Mouse (Mus musculus): ENCODE data around the gene Wdfy3. TPM values are rescaled to one million over a fixed set of nuclear protein-coding genes. Genes with fewer than 3 reads are reported as not detected.

The Wdfy3 gene
- total and polyA plus RNA-seq, 2 experiments, result 14.4 to 17.0 TPM

DNA sequence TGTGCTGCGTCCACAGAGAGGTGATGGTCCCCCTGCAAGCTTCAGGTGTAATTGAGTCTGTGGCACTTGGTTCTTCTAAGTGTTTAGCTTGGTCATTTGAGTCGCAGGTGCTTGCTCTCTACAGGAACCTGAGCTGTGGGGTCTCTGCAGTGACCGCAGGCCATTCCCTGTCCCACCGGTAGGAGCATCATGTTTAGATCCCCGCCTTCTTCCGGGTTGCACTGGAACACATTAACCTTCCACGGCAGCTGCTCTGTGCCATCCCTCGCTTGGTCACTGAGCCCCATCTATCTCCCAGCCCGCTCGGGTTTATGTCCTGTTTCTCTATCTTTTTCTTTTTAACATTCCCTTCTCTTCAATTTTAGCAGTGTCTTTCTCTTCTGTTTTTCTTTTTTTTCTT, 250.5 kb downstream of the Wdfy3 start:
- no peaks in the 10 kb centered on the region for H3K36me3 ChIP-seq (ENCODE audit: control insufficient read depth, insufficient read depth, low read length)

DNA sequence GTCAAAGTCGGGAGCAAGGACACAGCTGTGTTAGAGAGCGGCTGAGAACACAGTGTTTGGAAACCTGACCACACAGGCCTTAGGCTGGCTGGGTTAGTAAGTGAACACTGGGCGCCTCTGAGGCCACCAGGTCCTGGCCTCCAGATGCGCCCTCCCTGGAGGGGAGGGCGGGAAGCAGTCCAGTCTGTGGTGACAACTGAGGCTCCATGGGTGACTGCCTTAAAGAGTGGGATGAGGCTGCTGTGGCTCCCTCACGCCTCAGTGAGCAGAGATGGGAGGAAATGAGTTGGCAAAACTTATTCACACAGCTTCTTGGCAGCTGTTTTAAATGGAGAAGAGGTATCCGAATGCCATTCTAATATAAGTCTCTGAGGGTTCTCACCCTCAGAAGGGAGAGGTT, 252.9 kb downstream of the Wdfy3 start:
- no peak for TF ChIP-seq POLR2A (IDR thresholded peaks at IDR 0.05; ENCODE audit: extremely low read depth, insufficient read depth, low read length)
- TF ChIP-seq CTCF (IDR thresholded peaks at IDR 0.05; ENCODE audit: low read depth, low read length), result no peak
- Histone ChIP-seq H3K27ac (replicated peaks; ENCODE audit: insufficient read depth, low read depth, low read length) (no peak overlapping the region), H3K4me3 (ENCODE audit: insufficient read depth, low read depth, low read length) (no peak overlapping the region), H3K27me3 (ENCODE audit: control insufficient read depth, insufficient read depth, low read length) (peaks cover 2% of the 10 kb centered on the region; the same call in 1 of the 2 replicates), H3K4me1 (ENCODE audit: control insufficient read depth, insufficient read depth, low read length) (no peaks in the 10 kb centered on the region), H3K79me2 (ENCODE audit: control insufficient read depth, insufficient read depth, low read length) (no peaks in the 10 kb centered on the region), H3K36me3 (ENCODE audit: control insufficient read depth, insufficient read depth, low read length) (no peaks in the 10 kb centered on the region), H3K9ac (ENCODE audit: low read depth, low read length) (no peak overlapping the region)
- WGBS, result 67% methylated on average over 7 of the region's 7 CpGs
- no peak for DNase-seq (ENCODE audit: extremely low read depth, low read depth, low spot score)

More for the DNA sequence above, 250.5 kb downstream of the Wdfy3 start:
- Histone ChIP-seq H3K79me2 (ENCODE audit: control insufficient read depth, insufficient read depth, low read length) (no peaks in the 10 kb centered on the region), H3K4me1 (ENCODE audit: control insufficient read depth, insufficient read depth, low read length) (no peaks in the 10 kb centered on the region), H3K27me3 (ENCODE audit: control insufficient read depth, insufficient read depth, low read length) (0 out of 2 replicates have a peak, but pooled peaks cover 2% of the 10 kb centered on the region), H3K9ac (ENCODE audit: low read depth, low read length) (no peak overlapping the region), H3K27ac (replicated peaks; ENCODE audit: insufficient read depth, low read depth, low read length) (no peak overlapping the region), H3K4me3 (ENCODE audit: insufficient read depth, low read depth, low read length) (no peak overlapping the region)
- WGBS, result 52% methylated on average over 10 of the region's 10 CpGs
- no peak for TF ChIP-seq CTCF (IDR thresholded peaks at IDR 0.05; ENCODE audit: low read depth, low read length)
- no peak for TF ChIP-seq POLR2A (IDR thresholded peaks at IDR 0.05; ENCODE audit: extremely low read depth, insufficient read depth, low read length)
- DNase-seq (ENCODE audit: extremely low read depth, low read depth, low spot score), result no peak

DNA sequence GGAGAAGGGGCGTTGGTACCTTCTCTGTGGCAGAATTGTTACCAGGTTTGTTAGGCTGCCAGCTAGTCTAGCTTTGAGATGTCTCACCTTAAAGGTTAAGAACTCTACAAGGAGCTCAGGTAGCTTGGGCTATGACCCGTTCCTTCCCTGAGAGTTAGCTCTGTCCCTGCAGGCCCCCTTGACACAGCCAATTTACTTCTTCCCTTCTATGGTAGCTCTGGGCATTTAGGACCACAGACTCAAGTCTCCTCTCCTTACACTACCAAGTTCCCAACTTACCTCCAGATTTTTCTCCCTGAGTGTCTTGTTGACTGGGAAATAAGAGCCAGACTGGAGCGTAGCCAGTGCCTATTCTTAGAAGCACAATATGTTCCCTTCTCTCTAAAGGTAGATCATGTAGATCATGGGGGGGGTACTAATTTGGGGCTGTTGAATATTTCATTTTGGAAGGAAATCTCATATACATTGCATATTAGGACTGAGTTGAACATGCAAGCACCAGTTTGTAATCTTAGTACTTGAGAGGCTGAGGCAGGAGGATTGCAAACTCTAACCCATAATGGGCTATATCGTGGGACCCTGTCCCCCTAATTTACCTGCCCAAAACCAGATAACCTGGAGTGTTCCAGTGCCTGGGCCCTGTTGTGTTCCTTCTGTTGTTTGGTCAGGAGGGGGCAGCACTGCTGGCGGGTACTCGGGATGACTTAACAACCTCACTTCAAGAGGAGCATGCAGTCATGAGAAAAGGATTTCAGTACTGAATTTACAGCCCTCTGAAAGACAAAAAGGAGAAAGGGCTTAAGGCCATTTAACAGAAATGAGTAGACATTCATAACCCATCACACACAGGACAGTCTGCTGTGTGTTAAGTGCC, 258.2 kb downstream of the Wdfy3 start:
- Histone ChIP-seq H3K4me1 (ENCODE audit: control insufficient read depth, insufficient read depth, low read length) (no peaks in the 10 kb centered on the region), H3K9ac (ENCODE audit: low read depth, low read length) (no peak overlapping the region), H3K79me2 (ENCODE audit: control insufficient read depth, insufficient read depth, low read length) (no peaks in the 10 kb centered on the region), H3K4me3 (ENCODE audit: insufficient read depth, low read depth, low read length) (no peak overlapping the region), H3K36me3 (ENCODE audit: control insufficient read depth, insufficient read depth, low read length) (no peaks in the 10 kb centered on the region), H3K27ac (replicated peaks; ENCODE audit: insufficient read depth, low read depth, low read length) (no peak overlapping the region), H3K27me3 (ENCODE audit: control insufficient read depth, insufficient read depth, low read length) (no peaks in the 10 kb centered on the region; the same call in 1 of the 2 replicates)
- 84% methylated on average over 6 of the region's 6 CpGs for WGBS
- TF ChIP-seq CTCF (IDR thresholded peaks at IDR 0.05; ENCODE audit: low read depth, low read length) (peak; percentile 40), POLR2A (IDR thresholded peaks at IDR 0.05; ENCODE audit: extremely low read depth, insufficient read depth, low read length) (no peak)
- no peak for DNase-seq (ENCODE audit: extremely low read depth, low read depth, low spot score)

- TF ChIP-seq CTCF (IDR thresholded peaks at IDR 0.05; ENCODE audit: low read depth, low read length) (no peak), POLR2A (IDR thresholded peaks at IDR 0.05; ENCODE audit: extremely low read depth, insufficient read depth, low read length) (no peak)
- Histone ChIP-seq H3K27me3 (ENCODE audit: control insufficient read depth, insufficient read depth, low read length) (peaks cover 3% of the 10 kb centered on the region; the same call in 1 of the 2 replicates), H3K27ac (replicated peaks; ENCODE audit: insufficient read depth, low read depth, low read length) (no peak overlapping the region), H3K4me3 (ENCODE audit: insufficient read depth, low read depth, low read length) (no peak overlapping the region), H3K4me1 (ENCODE audit: control insufficient read depth, insufficient read depth, low read length) (no peaks in the 10 kb centered on the region), H3K9ac (ENCODE audit: low read depth, low read length) (no peak overlapping the region), H3K79me2 (ENCODE audit: control insufficient read depth, insufficient read depth, low read length) (no peaks in the 10 kb centered on the region), H3K36me3 (ENCODE audit: control insufficient read depth, insufficient read depth, low read length) (no peaks in the 10 kb centered on the region)
- WGBS, result 64% methylated on average over 9 of the region's 9 CpGs
- DNase-seq (ENCODE audit: extremely low read depth, low read depth, low spot score), result no peak
Measured at GRCm38 (mm10) chr5:101802358-101803022, 267.2 kb downstream of the Wdfy3 start.

- H3K79me2 ChIP-seq (ENCODE audit: control insufficient read depth, insufficient read depth, low read length), result no peaks in the 10 kb centered on the region
- no peak overlapping the region for H3K27ac ChIP-seq (replicated peaks; ENCODE audit: insufficient read depth, low read depth, low read length)
- no peak overlapping the region for H3K9ac ChIP-seq (ENCODE audit: low read depth, low read length)
- no peak for DNase-seq (ENCODE audit: extremely low read depth, low read depth, low spot score)
- H3K36me3 ChIP-seq (ENCODE audit: control insufficient read depth, insufficient read depth, low read length), result no peaks in the 10 kb centered on the region
- TF ChIP-seq POLR2A (IDR thresholded peaks at IDR 0.05; ENCODE audit: extremely low read depth, insufficient read depth, low read length), result no peak
- TF ChIP-seq CTCF (IDR thresholded peaks at IDR 0.05; ENCODE audit: low read depth, low read length), result no peak
- no peaks in the 10 kb centered on the region for H3K4me1 ChIP-seq (ENCODE audit: control insufficient read depth, insufficient read depth, low read length)
- H3K4me3 ChIP-seq (ENCODE audit: insufficient read depth, low read depth, low read length), result no peak overlapping the region
- 67% methylated on average over 2 of the region's 2 CpGs for WGBS
- peaks cover 3% of the 10 kb centered on the region; the same call in 1 of the 2 replicates for H3K27me3 ChIP-seq (ENCODE audit: control insufficient read depth, insufficient read depth, low read length)
Measured at GRCm38 (mm10) chr5:101801891-101802290, 267.8 kb downstream of the Wdfy3 start.

Data from liver, adult 2 months (tissue).